Mouse (Mus musculus) stomach, embryonic 16.5 days (tissue): ENCODE results near the gene Cpne2. TPM values are rescaled to one million over a fixed set of nuclear protein-coding genes. Genes with fewer than 3 reads are reported as not detected.

Experiments used
- ATAC-seq: fragments of 200-750 bp; cut with Nextera tagmentation; 2 replicates; pipeline ENCODE4 v1.8.0; 2017; ENCODE audit warnings: moderate number of reproducible peaks, moderate TSS enrichment; ENCODE audit not compliant: insufficient read depth, low FRiP score
- H3K27ac ChIP-seq: fragments of 300-500 bp; sonication (generic); 2 replicates; pipeline ENCODE4 v1.5.1; 2014; ENCODE audit warnings: low read length
- H3K27me3 ChIP-seq: fragments of 300-500 bp; sonication (generic); 2 replicates; pipeline ENCODE4 v1.6.1; 2014; ENCODE audit warnings: low read length, control low read depth, mixed read lengths; ENCODE audit not compliant: control insufficient read depth, insufficient read depth
- H3K36me3 ChIP-seq: fragments of 300-500 bp; sonication (generic); 2 replicates; pipeline ENCODE4 v1.6.1; 2014; ENCODE audit warnings: low read length; ENCODE audit not compliant: control insufficient read depth, insufficient read depth
- H3K4me1 ChIP-seq: fragments of 300-500 bp; sonication (generic); 2 replicates; pipeline ENCODE4 v1.6.1; 2014; ENCODE audit warnings: low read length, control low read depth, mixed read lengths; ENCODE audit not compliant: control insufficient read depth, insufficient read depth
- H3K4me2 ChIP-seq: fragments of 300-500 bp; sonication (generic); 2 replicates; pipeline ENCODE4 v1.6.1; 2014; ENCODE audit warnings: low read depth, low read length, mixed read lengths
- H3K4me3 ChIP-seq: fragments of 300-500 bp; sonication (generic); replicated peaks from 2 replicates; pipeline ENCODE4 v1.5.1; 2014; ENCODE audit warnings: mild to moderate bottlenecking, low read length
- H3K9ac ChIP-seq: fragments of 300-500 bp; sonication (generic); 2 replicates; pipeline ENCODE4 v1.6.1; 2014; ENCODE audit warnings: low read length
- H3K9me3 ChIP-seq: fragments of 300-500 bp; sonication (generic); replicated peaks from 2 replicates; pipeline ENCODE4 v1.6.1; 2016; ENCODE audit warnings: low read length, control low read depth; ENCODE audit not compliant: control insufficient read depth
- WGBS: fragments of 180-500 bp; shearing (Covaris S2); extraction: QIAGEN DNeasy Blood & Tissue Kit; methylation state at CpG from one replicate; pipeline ENCODE4 v1.1.7; 2014; 5-methylcytosine and 5-hydroxymethylcytosine counted together
- polyA plus RNA-seq: library from polyadenylated mRNA; unstranded; fragments of >200 nt; fragmentation: Nextera tagmentation; extraction: Ambion mirVana; gene quantifications from 2 replicates; pipeline ENCODE4 v1.2.1, GENCODE M21; 2015

Gene Cpne2
- polyA plus RNA-seq, 1 experiment from 2014 or later: 9.3 TPM

DNA sequence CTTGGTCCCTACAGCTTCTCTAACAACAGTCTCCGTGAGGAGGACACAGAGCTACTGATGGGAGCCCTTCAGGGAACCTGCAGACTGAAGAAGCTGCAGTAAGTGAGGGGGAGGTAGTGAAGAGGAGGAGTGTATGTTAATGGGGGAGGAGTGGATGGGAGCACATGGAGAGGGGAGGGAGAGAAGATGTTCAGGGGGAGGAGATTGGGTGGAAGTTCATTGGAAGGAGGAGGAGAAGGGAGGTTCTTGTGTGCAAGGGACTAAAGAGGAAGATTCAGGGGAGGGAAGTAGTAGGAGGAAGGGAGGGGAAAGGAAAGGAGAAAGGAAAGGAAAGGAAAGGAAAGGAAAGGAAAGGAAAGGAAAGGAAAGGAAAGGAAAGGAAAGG, 16.6 kb upstream of the Cpne2 start:
- Histone ChIP-seq H3K27me3 (no peaks in the 10 kb centered on the region), H3K9me3 (no peaks in the 10 kb centered on the region), H3K4me2 (no peak overlapping the region), H3K27ac (no peak overlapping the region), H3K36me3 (no peaks in the 10 kb centered on the region), H3K4me3 (no peak overlapping the region), H3K9ac (no peak overlapping the region), H3K4me1 (no peaks in the 10 kb centered on the region)
- ATAC-seq: no peak
- 21% methylated on average over 1 of the region's 1 CpGs for WGBS

DNA sequence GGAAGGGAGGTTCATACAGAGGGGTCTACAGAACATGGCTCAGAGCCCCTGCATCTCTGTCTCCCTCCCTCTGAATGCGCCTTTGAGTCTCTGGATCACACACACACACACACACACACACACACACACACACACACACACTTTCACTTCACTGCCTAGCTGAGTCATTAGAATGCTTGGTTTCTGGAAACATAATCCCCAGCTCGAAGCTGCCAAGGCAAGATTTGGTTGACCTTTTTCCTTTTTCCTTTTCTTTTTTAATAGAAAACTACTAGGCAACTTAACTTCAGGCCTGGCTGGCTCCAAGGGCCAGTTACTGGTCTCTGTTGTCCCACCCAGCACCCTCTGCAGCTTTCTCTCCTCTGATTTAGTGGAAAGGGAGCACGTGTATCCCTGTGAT, 16.0 kb upstream of the Cpne2 start:
- Histone ChIP-seq H3K4me3 (no peak overlapping the region), H3K9me3 (no peaks in the 10 kb centered on the region), H3K27ac (no peak overlapping the region), H3K9ac (no peak overlapping the region), H3K4me1 (no peaks in the 10 kb centered on the region), H3K36me3 (no peaks in the 10 kb centered on the region), H3K27me3 (no peaks in the 10 kb centered on the region), H3K4me2 (no peak overlapping the region)
- ATAC-seq: no peak
- 50% methylated on average over 3 of the region's 3 CpGs for WGBS

DNA sequence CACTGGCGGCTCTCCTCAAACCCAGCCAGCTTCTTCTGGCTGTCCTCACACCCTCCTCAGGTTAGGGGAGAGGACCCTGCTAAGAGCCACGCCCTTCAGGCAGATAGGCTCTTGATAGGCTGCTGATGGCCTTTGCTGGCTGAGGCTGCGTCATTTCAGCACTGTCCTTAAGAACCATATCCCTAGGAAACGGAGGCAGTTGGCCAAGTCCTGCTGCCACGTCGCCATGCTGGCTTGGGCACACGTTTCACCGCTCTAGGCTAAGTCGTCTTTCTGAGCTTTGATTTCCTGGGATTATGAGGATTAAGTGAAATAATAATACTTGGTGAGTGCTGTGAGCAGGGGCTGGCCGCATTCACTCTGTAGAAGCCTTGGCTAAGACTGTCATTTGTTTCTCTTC, 14.5 kb upstream of the Cpne2 start:
- no peak overlapping the region for H3K9ac ChIP-seq
- 54% methylated on average over 10 of the region's 10 CpGs for WGBS
- no peak overlapping the region for H3K27ac ChIP-seq
- ATAC-seq: no peak
- no peaks in the 10 kb centered on the region for H3K9me3 ChIP-seq
- no peaks in the 10 kb centered on the region for H3K27me3 ChIP-seq
- no peak overlapping the region for H3K4me2 ChIP-seq
- no peak overlapping the region for H3K4me3 ChIP-seq
- H3K36me3 ChIP-seq: no peaks in the 10 kb centered on the region
- no peaks in the 10 kb centered on the region for H3K4me1 ChIP-seq

DNA sequence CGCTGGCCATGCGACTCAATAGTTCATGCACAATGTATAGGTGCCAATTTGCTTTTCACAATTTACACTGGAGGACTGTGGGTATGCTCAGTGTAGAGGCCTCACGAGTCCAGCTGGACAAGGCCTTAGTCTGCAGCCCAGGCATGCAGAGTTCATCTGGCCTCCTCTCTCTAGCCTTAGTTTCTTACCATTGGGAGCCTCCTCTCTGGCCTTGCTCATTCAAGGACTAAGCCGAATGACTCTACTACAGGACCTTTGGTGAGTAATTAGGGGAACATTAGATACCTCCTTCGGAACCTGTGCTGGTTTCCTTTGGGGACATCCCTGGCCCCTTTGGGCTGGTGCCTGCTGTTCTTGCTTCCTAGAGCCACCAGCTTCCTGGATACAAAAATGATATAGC, 13.8 kb upstream of the Cpne2 start:
- H3K27ac ChIP-seq: no peak overlapping the region
- H3K4me3 ChIP-seq: no peak overlapping the region
- no peaks in the 10 kb centered on the region for H3K27me3 ChIP-seq
- H3K36me3 ChIP-seq: no peaks in the 10 kb centered on the region
- H3K4me1 ChIP-seq: no peaks in the 10 kb centered on the region
- 91% methylated on average over 5 of the region's 5 CpGs for WGBS
- ATAC-seq: no peak
- H3K9me3 ChIP-seq: no peaks in the 10 kb centered on the region
- H3K9ac ChIP-seq: no peak overlapping the region
- no peak overlapping the region for H3K4me2 ChIP-seq

DNA sequence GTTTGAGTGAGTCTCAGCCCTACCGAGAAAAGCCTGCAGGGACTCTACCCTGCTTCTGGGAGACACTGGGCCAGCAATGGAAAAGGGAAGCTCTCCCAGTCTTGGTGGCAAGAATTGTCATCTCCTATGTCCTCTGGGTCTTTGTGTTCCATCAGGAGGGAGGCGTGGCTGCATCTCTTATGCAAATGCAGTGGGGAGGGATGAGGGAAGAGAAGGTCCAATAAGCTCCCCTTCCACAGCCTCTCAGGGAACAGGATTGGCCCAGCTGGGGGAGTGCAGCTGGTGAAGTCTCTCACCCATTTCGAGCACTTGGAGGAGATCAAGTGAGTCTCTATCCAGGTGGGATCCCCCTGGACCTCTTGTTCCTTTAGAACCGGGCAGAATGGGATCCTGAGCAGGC, 11.3 kb upstream of the Cpne2 start:
- no peak for ATAC-seq
- Histone ChIP-seq H3K27ac (no peak overlapping the region), H3K36me3 (no peaks in the 10 kb centered on the region), H3K4me1 (no peaks in the 10 kb centered on the region), H3K4me2 (no peak overlapping the region), H3K9me3 (no peaks in the 10 kb centered on the region), H3K27me3 (no peaks in the 10 kb centered on the region), H3K9ac (no peak overlapping the region), H3K4me3 (no peak overlapping the region)
- WGBS: 60% methylated on average over 4 of the region's 4 CpGs

DNA sequence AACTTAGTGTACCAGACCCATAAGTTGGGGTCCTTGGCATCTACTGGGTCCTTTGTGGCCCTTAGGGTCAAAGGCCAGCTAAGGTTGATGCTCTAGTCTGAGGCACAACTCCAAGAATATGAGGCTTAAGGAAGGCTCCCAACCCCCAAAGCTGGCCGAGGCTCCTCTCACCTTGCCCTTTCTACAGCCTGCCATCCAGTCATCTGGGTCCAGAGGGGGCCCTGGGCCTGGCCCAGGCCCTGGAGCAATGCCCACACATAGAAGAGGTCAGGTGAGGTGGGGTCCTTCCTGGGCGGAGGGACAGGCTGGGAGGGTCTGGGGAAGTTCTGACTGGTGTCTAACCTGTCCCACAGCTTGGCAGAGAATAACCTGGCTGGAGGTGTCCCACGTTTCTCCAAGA, 10.3 kb upstream of the Cpne2 start:
- Histone ChIP-seq H3K4me2 (no peak overlapping the region), H3K27me3 (no peaks in the 10 kb centered on the region)
- 74% methylated on average over 3 of the region's 3 CpGs for WGBS

DNA sequence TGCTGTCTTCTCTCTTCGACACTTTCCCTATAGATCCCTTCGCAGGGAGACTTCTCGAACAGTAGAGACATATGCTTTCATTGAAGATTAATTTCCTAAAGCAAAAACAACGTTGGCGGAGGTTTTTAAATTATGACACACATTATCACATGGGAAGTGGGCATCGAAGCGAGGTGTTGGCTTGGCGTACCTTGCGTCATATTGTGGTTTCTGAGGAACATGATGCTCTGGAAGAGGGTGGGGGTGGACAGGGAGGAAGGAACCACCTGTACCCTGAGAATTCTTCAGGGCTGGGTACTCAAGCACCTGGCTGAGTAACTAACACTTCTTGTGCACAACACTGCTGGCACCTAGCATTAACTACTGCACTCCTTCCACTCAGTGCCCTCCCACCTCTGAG, 8.2 kb upstream of the Cpne2 start:
- Histone ChIP-seq H3K27ac (no peak overlapping the region), H3K4me2 (no peak overlapping the region), H3K36me3 (no peaks in the 10 kb centered on the region), H3K9ac (no peak overlapping the region), H3K9me3 (no peaks in the 10 kb centered on the region), H3K4me3 (no peak overlapping the region), H3K27me3 (no peaks in the 10 kb centered on the region), H3K4me1 (no peaks in the 10 kb centered on the region)
- 78% methylated on average over 9 of the region's 9 CpGs for WGBS
- no peak for ATAC-seq

More for the DNA sequence above, 10.3 kb upstream of the Cpne2 start:
- no peak for ATAC-seq
- Histone ChIP-seq H3K36me3 (no peaks in the 10 kb centered on the region), H3K9ac (no peak overlapping the region), H3K9me3 (no peaks in the 10 kb centered on the region), H3K27ac (no peak overlapping the region), H3K4me3 (no peak overlapping the region), H3K4me1 (no peaks in the 10 kb centered on the region)

DNA sequence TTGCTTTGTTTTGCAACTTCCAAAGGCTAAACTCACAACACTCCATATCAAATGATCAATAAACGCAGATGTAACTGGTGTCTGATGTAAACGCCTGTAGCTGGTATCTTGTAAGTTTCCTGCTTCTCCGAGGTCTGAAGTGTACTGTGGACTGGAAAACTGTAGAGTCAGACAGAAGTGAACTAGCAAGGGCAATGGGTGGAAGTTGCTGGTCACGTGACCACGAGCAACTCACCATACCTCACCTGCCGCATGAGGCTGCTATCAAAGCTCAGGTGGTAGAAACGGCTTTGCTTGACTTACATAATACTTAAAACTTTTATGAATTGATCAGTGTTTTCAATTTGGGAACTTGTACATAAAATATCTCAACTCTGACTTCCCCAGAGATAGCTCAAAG, 5.6 kb upstream of the Cpne2 start:
- no peak overlapping the region for H3K4me3 ChIP-seq
- no peaks in the 10 kb centered on the region for H3K27me3 ChIP-seq
- H3K9me3 ChIP-seq: no peaks in the 10 kb centered on the region
- WGBS: 80% methylated on average over 7 of the region's 7 CpGs
- no peak overlapping the region for H3K4me2 ChIP-seq
- H3K4me1 ChIP-seq: no peaks in the 10 kb centered on the region
- no peak overlapping the region for H3K9ac ChIP-seq
- H3K27ac ChIP-seq: no peak overlapping the region
- H3K36me3 ChIP-seq: no peaks in the 10 kb centered on the region
- ATAC-seq: no peak

DNA sequence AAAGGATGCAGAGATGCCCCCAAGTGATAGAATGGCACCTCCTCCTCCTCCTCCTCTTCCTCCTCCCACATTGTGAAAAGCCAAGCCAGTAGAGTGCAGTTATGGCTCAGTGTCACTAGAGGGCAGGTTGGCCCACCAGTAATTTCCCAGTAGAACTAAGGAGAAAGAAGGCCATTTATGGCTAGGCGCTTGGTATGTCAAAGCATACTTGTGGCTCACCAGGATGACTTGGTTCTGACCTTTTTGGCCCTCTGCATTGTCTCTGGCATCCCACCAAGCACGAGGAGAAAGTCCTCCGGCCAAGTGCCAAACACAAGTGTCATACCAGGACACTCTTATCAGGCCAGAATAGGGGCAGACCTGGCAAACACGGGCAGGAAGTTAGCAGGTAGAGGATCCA, 4.5 kb upstream of the Cpne2 start:
- Histone ChIP-seq H3K4me2 (no peak overlapping the region), H3K9ac (no peak overlapping the region), H3K9me3 (no peaks in the 10 kb centered on the region), H3K4me1 (0 out of 2 replicates have a peak, but pooled peaks cover under 1% of the 10 kb centered on the region), H3K36me3 (no peaks in the 10 kb centered on the region), H3K27ac (no peak overlapping the region), H3K4me3 (no peak overlapping the region), H3K27me3 (no peaks in the 10 kb centered on the region)
- no peak for ATAC-seq
- 45% methylated on average over 4 of the region's 4 CpGs for WGBS

DNA sequence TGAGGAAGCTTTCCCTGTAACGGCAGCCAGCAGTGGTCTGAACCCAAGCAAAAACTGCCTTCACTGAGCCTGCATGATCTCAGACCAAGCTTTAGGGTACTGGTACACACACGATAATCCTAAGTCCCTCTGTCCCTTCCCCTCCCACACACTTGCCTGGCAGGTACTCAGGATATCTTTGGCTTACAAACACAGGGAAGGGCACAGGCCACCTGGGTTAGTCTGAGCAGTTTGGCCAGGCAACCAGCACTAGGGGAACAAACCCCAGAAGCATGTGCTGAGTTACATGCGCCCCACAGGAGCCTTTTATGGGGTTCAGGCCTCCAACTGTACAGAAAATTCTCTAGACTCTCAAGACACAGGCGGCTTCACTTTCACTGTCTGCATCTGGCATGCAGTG, 2.9 kb upstream of the Cpne2 start:
- Histone ChIP-seq H3K36me3 (no peaks in the 10 kb centered on the region), H3K4me1 (peaks cover 7% of the 10 kb centered on the region; the same call in 1 of the 2 replicates), H3K27ac (no peak overlapping the region), H3K4me2 (no peak overlapping the region), H3K9me3 (no peaks in the 10 kb centered on the region), H3K27me3 (no peaks in the 10 kb centered on the region), H3K9ac (no peak overlapping the region), H3K4me3 (no peak overlapping the region)
- WGBS: 67% methylated on average over 4 of the region's 4 CpGs
- no peak for ATAC-seq
